Mouse (Mus musculus): ENCODE results near the gene Pced1b. TPM values are rescaled to one million over a fixed set of nuclear protein-coding genes. Genes with fewer than 3 reads are reported as not detected.
"Not testable (repeated sequence)": the region's sequence is repeated elsewhere in the genome, so short reads cannot be mapped to it uniquely, and the experiment has no call there.

Gene Pced1b
- polyA plus RNA-seq, 1 experiment from 2014 or later = 8.5 TPM

- Histone ChIP-seq H3K27ac (ENCODE audit: low read depth, low read length) (peak overlapping the region; percentile 76), H3K36me3 (ENCODE audit: control insufficient read depth, insufficient read depth, low read length) (no peaks in the 10 kb centered on the region), H3K4me2 (peak overlapping the region; percentile 66), H3K4me3 (ENCODE audit: low read depth, low read length) (peak overlapping the region; percentile 37), H3K9me3 (ENCODE audit: control insufficient read depth, low read length) (no peaks in the 10 kb centered on the region), H3K4me1 (replicated peaks; ENCODE audit: control insufficient read depth, insufficient read depth, low read length) (peaks cover 11% of the 10 kb centered on the region), H3K27me3 (replicated peaks; ENCODE audit: control insufficient read depth, insufficient read depth, low read length) (no peaks in the 10 kb centered on the region), H3K9ac (ENCODE audit: low read depth, low read length) (peak overlapping the region; percentile 62)
- DNase-seq (ENCODE audit: low spot score) (no peak), ATAC-seq (replicated peaks; ENCODE audit: low FRiP score) (peak; percentile 82)
- 47% methylated on average over 23 of the region's 23 CpGs for WGBS
These were observed 114.2 kb downstream of the Pced1b start for GRCm38 (mm10) chr15:97360842-97361770.

DNA sequence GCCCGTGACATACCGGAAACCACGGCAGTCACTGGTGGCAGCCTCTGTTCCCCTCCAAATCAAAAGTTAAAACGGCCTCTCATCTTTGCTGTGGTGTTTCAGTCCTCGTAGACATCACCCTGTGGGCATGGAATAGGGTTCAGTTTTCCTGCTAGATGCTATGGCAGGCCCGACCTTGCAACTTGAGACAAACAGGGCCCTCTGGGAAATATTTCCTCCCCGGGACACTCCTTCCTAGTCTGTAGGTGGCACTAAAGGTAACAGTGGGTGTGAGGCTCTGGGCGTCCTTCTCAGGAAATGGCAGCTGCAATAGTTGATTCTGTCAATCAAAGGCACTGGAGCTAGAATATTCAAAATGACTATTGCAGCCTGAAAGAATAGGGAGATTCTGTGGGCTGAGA is 114.9 kb downstream of the Pced1b start:
- H3K4me3 ChIP-seq (ENCODE audit: low read depth, low read length) = peak overlapping the region; percentile 37
- no peaks in the 10 kb centered on the region for H3K36me3 ChIP-seq (ENCODE audit: control insufficient read depth, insufficient read depth, low read length)
- DNase-seq (ENCODE audit: low spot score) (no peak), ATAC-seq (replicated peaks; ENCODE audit: low FRiP score) (peak; percentile 78)
- WGBS = 35% methylated on average over 8 of the region's 8 CpGs
- peak overlapping the region; percentile 76 for H3K27ac ChIP-seq (ENCODE audit: low read depth, low read length)
- H3K9ac ChIP-seq (ENCODE audit: low read depth, low read length) = peak overlapping the region; percentile 62
- peaks cover 11% of the 10 kb centered on the region for H3K4me1 ChIP-seq (replicated peaks; ENCODE audit: control insufficient read depth, insufficient read depth, low read length)
- H3K9me3 ChIP-seq (ENCODE audit: control insufficient read depth, low read length) = no peaks in the 10 kb centered on the region
- peak overlapping the region; percentile 66 for H3K4me2 ChIP-seq
- no peaks in the 10 kb centered on the region for H3K27me3 ChIP-seq (replicated peaks; ENCODE audit: control insufficient read depth, insufficient read depth, low read length)

DNA sequence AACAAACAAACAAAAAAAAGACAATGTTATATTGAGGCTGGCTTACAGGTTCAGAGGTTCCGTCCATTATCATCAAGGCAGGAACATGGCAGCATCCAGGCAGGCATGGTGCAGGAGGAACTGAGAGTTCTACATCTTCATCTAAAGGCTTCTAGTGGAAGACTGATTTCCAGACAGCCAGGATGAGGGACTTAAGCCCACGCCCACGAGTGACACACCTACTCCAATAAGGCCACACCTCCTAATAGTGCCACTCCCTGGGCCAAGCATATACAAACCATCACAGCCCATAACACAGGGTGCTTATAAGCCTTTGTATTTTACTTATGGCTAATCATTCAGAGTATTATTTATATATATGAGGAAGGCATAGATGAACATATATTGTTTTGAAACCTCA is 117.4 kb downstream of the Pced1b start:
- not testable (repeated sequence) for H3K9ac ChIP-seq (ENCODE audit: low read depth, low read length); ATAC-seq (replicated peaks; ENCODE audit: low FRiP score); H3K4me2 ChIP-seq; H3K36me3 ChIP-seq (ENCODE audit: control insufficient read depth, insufficient read depth, low read length); H3K4me3 ChIP-seq (ENCODE audit: low read depth, low read length); H3K9me3 ChIP-seq (ENCODE audit: control insufficient read depth, low read length); H3K27ac ChIP-seq (ENCODE audit: low read depth, low read length); H3K27me3 ChIP-seq (replicated peaks; ENCODE audit: control insufficient read depth, insufficient read depth, low read length); DNase-seq (ENCODE audit: low spot score)
- H3K4me1 ChIP-seq (replicated peaks; ENCODE audit: control insufficient read depth, insufficient read depth, low read length) = peaks cover 11% of the 10 kb centered on the region
- 80% methylated on average over 3 of the region's 3 CpGs for WGBS

DNA sequence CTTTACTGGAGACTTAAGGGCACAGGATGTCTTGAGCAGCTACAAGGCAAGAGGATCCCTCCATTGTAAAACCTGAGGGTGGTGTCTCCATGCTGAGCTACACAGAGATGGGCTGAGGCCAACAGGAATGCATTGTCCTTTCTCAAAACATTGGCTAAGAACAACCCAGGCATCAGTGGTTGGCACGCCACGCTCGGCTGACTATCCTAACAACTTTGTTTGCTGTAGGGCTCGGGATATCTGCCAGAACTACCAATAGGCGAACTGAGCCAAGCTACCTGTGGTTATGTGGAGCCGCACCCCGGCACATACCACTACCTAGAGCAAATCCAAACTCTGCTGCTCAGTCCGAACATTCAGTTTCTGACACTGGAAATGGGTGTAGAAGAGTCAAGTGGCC is 118.1 kb downstream of the Pced1b start:
- Histone ChIP-seq H3K4me1 (replicated peaks; ENCODE audit: control insufficient read depth, insufficient read depth, low read length) (peaks cover 11% of the 10 kb centered on the region), H3K36me3 (ENCODE audit: control insufficient read depth, insufficient read depth, low read length) (no peaks in the 10 kb centered on the region), H3K9me3 (ENCODE audit: control insufficient read depth, low read length) (no peaks in the 10 kb centered on the region), H3K4me2 (no peak overlapping the region), H3K9ac (ENCODE audit: low read depth, low read length) (no peak overlapping the region), H3K27ac (ENCODE audit: low read depth, low read length) (no peak overlapping the region), H3K27me3 (replicated peaks; ENCODE audit: control insufficient read depth, insufficient read depth, low read length) (no peaks in the 10 kb centered on the region), H3K4me3 (ENCODE audit: low read depth, low read length) (no peak overlapping the region)
- DNase-seq (ENCODE audit: low spot score) (no peak), ATAC-seq (replicated peaks; ENCODE audit: low FRiP score) (no peak)
- WGBS = 86% methylated on average over 8 of the region's 8 CpGs

GRCm38 (mm10) chr15:97368035-97368608 is 121.2 kb downstream of the Pced1b start:
- DNase-seq (ENCODE audit: low spot score) = no peak
- Histone ChIP-seq H3K4me3 (ENCODE audit: low read depth, low read length) (no peak overlapping the region), H3K4me1 (replicated peaks; ENCODE audit: control insufficient read depth, insufficient read depth, low read length) (peaks cover 8% of the 10 kb centered on the region), H3K27ac (ENCODE audit: low read depth, low read length) (no peak overlapping the region), H3K9ac (ENCODE audit: low read depth, low read length) (no peak overlapping the region), H3K9me3 (ENCODE audit: control insufficient read depth, low read length) (no peaks in the 10 kb centered on the region), H3K27me3 (replicated peaks; ENCODE audit: control insufficient read depth, insufficient read depth, low read length) (no peaks in the 10 kb centered on the region), H3K4me2 (no peak overlapping the region), H3K36me3 (ENCODE audit: control insufficient read depth, insufficient read depth, low read length) (no peaks in the 10 kb centered on the region)
- no peak for ATAC-seq (replicated peaks; ENCODE audit: low FRiP score)
- 81% methylated on average over 9 of the region's 9 CpGs for WGBS

DNA sequence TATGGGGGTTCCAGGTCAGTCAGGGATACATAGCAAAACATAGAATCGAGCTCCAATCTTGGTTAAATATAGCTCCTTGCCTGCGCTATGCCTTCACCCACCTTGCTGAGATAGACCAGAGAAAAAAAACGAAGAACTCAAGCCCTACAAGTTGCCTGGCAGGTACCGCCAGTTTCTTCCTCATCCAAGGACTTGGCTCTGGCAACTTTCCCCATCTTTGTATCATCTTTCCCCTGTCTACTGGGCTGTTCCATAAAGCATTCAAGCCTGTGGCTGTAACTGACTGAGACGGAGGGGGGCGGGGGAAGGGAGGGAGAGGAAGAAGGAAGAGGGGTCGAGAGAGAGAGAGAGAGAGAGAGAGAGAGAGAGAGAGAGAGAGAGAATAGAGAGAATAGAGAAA is 121.7 kb downstream of the Pced1b start:
- WGBS = 82% methylated on average over 7 of the region's 7 CpGs
- H3K27me3 ChIP-seq (replicated peaks; ENCODE audit: control insufficient read depth, insufficient read depth, low read length) = no peaks in the 10 kb centered on the region
- no peak overlapping the region for H3K4me3 ChIP-seq (ENCODE audit: low read depth, low read length)
- no peak overlapping the region for H3K27ac ChIP-seq (ENCODE audit: low read depth, low read length)
- no peak overlapping the region for H3K9ac ChIP-seq (ENCODE audit: low read depth, low read length)
- H3K36me3 ChIP-seq (ENCODE audit: control insufficient read depth, insufficient read depth, low read length) = no peaks in the 10 kb centered on the region
- ATAC-seq (replicated peaks; ENCODE audit: low FRiP score) (no peak), DNase-seq (ENCODE audit: low spot score) (no peak)
- no peaks in the 10 kb centered on the region for H3K9me3 ChIP-seq (ENCODE audit: control insufficient read depth, low read length)
- H3K4me2 ChIP-seq = no peak overlapping the region
- peaks cover 13% of the 10 kb centered on the region for H3K4me1 ChIP-seq (replicated peaks; ENCODE audit: control insufficient read depth, insufficient read depth, low read length)

DNA sequence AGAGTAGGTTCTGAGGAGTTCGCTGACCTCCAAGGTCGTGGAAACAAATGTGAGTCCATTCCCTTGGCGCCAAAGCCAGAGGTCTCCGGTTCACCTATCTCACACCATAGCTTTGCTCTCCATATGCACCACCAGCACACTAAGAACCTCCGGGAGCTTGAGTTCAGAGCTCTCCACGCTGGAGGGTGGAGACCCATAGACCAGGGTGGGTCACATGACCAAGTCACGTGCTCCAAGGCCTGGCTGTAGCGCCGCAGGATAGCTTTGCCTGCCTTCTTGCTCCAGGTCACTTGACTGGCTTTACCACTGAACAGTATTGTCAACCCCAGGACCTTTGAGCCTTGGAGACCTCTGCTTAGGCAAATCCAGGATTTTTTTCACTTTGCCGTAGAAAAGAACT is 122.2 kb downstream of the Pced1b start:
- no peak for DNase-seq (ENCODE audit: low spot score)

GRCm38 (mm10) chr15:97370880-97371279 is 124.0 kb downstream of the Pced1b start:
- WGBS = 88% methylated on average over 7 of the region's 7 CpGs
- H3K27me3 ChIP-seq (replicated peaks; ENCODE audit: control insufficient read depth, insufficient read depth, low read length) = no peaks in the 10 kb centered on the region
- DNase-seq (ENCODE audit: low spot score) (no peak), ATAC-seq (replicated peaks; ENCODE audit: low FRiP score) (no peak)
- no peak overlapping the region for H3K9ac ChIP-seq (ENCODE audit: low read depth, low read length)
- H3K4me1 ChIP-seq (replicated peaks; ENCODE audit: control insufficient read depth, insufficient read depth, low read length) = peaks cover 24% of the 10 kb centered on the region
- no peaks in the 10 kb centered on the region for H3K36me3 ChIP-seq (ENCODE audit: control insufficient read depth, insufficient read depth, low read length)
- no peaks in the 10 kb centered on the region for H3K9me3 ChIP-seq (ENCODE audit: control insufficient read depth, low read length)
- H3K4me3 ChIP-seq (ENCODE audit: low read depth, low read length) = no peak overlapping the region
- no peak overlapping the region for H3K4me2 ChIP-seq
- H3K27ac ChIP-seq (ENCODE audit: low read depth, low read length) = no peak overlapping the region

More for the DNA sequence above, 122.2 kb downstream of the Pced1b start:
- no peaks in the 10 kb centered on the region for H3K27me3 ChIP-seq (replicated peaks; ENCODE audit: control insufficient read depth, insufficient read depth, low read length)
- no peak overlapping the region for H3K4me2 ChIP-seq
- no peak overlapping the region for H3K4me3 ChIP-seq (ENCODE audit: low read depth, low read length)
- ATAC-seq (replicated peaks; ENCODE audit: low FRiP score) = 0 out of 2 replicates have a peak, but pooled peaks have one; percentile 22
- H3K4me1 ChIP-seq (replicated peaks; ENCODE audit: control insufficient read depth, insufficient read depth, low read length) = peaks cover 16% of the 10 kb centered on the region
- H3K9me3 ChIP-seq (ENCODE audit: control insufficient read depth, low read length) = no peaks in the 10 kb centered on the region
- H3K27ac ChIP-seq (ENCODE audit: low read depth, low read length) = no peak overlapping the region
- WGBS = 86% methylated on average over 10 of the region's 10 CpGs
- H3K36me3 ChIP-seq (ENCODE audit: control insufficient read depth, insufficient read depth, low read length) = no peaks in the 10 kb centered on the region
- H3K9ac ChIP-seq (ENCODE audit: low read depth, low read length) = no peak overlapping the region
